Mouse (Mus musculus): Measurements from ENCODE around the gene Amelx. TPM values are rescaled to one million over a fixed set of nuclear protein-coding genes. Genes with fewer than 3 reads are reported as not detected.

The Amelx gene
- total RNA-seq (2014; rRNA removed): not detected in 2 replicates
- not detected in 2 replicates for polyA plus RNA-seq (2015; fragmentation: Nextera tagmentation; extraction: Ambion mirVana)

GRCm38 (mm10) chrX:169187100-169187499, at the start of gene Amelx:
Gene Amelx (minus strand): TSS chrX:169187200.
- WGBS: 83% methylated on average over 5 of the region's 5 CpGs
- no peak for TF ChIP-seq CTCF (IDR thresholded peaks at IDR 0.05)
- Histone ChIP-seq H3K4me2 (ENCODE audit: low read depth, low read length, poor library complexity, severe bottlenecking) (no peak within 1 kb of the TSS), H3K9me3 (ENCODE audit: low read length) (no peaks in the 10 kb centered on the region), H3K27ac (ENCODE audit: low read depth, low read length) (no peak within 1 kb of the TSS), H3K36me3 (ENCODE audit: insufficient read depth, low read length) (no peaks in the 10 kb centered on the region), H3K4me3 (ENCODE audit: low read depth, low read length) (no peak within 1 kb of the TSS), H3K9ac (replicated peaks; ENCODE audit: low read length, poor library complexity, severe bottlenecking) (no peak within 1 kb of the TSS), H3K4me1 (ENCODE audit: insufficient read depth, low read length) (no peaks in the 10 kb centered on the region), H3K27me3 (ENCODE audit: insufficient read depth, low read length) (no peaks in the 10 kb centered on the region)
- ATAC-seq (ENCODE audit: low FRiP score) (no peak), DNase-seq (ENCODE audit: low spot score) (no peak)

- DNase-seq (ENCODE audit: low spot score) (no peak), ATAC-seq (ENCODE audit: low FRiP score) (no peak)
- Histone ChIP-seq H3K4me3 (ENCODE audit: low read depth, low read length) (no peak overlapping the region), H3K36me3 (ENCODE audit: insufficient read depth, low read length) (no peaks in the 10 kb centered on the region), H3K4me1 (ENCODE audit: insufficient read depth, low read length) (no peaks in the 10 kb centered on the region), H3K27me3 (ENCODE audit: insufficient read depth, low read length) (no peaks in the 10 kb centered on the region), H3K4me2 (ENCODE audit: low read depth, low read length, poor library complexity, severe bottlenecking) (no peak overlapping the region), H3K9me3 (ENCODE audit: low read length) (no peaks in the 10 kb centered on the region), H3K27ac (ENCODE audit: low read depth, low read length) (no peak overlapping the region), H3K9ac (replicated peaks; ENCODE audit: low read length, poor library complexity, severe bottlenecking) (no peak overlapping the region)
- WGBS: 83% methylated on average over 3 of the region's 3 CpGs
- TF ChIP-seq CTCF (IDR thresholded peaks at IDR 0.05): no peak
Observed at GRCm38 (mm10) chrX:169222357-169223062, 35.5 kb upstream of the Amelx start.

GRCm38 (mm10) chrX:169220064-169220463, 33.1 kb upstream of the Amelx start:
- ATAC-seq (ENCODE audit: low FRiP score) (no peak), DNase-seq (ENCODE audit: low spot score) (no peak)
- no peak for TF ChIP-seq CTCF (IDR thresholded peaks at IDR 0.05)
- Histone ChIP-seq H3K4me3 (ENCODE audit: low read depth, low read length) (no peak overlapping the region), H3K27ac (ENCODE audit: low read depth, low read length) (no peak overlapping the region), H3K27me3 (ENCODE audit: insufficient read depth, low read length) (no peaks in the 10 kb centered on the region), H3K9me3 (ENCODE audit: low read length) (no peaks in the 10 kb centered on the region), H3K9ac (replicated peaks; ENCODE audit: low read length, poor library complexity, severe bottlenecking) (no peak overlapping the region), H3K4me2 (ENCODE audit: low read depth, low read length, poor library complexity, severe bottlenecking) (no peak overlapping the region), H3K4me1 (ENCODE audit: insufficient read depth, low read length) (no peaks in the 10 kb centered on the region), H3K36me3 (ENCODE audit: insufficient read depth, low read length) (no peaks in the 10 kb centered on the region)
- 74% methylated on average over 8 of the region's 8 CpGs for WGBS

- no peak for TF ChIP-seq CTCF (IDR thresholded peaks at IDR 0.05)
Observed at GRCm38 (mm10) chrX:169210019-169210418, 23.0 kb upstream of the Amelx start.

GRCm38 (mm10) chrX:169178634-169179033, 8.4 kb downstream of the Amelx start:
- 51% methylated on average over 2 of the region's 2 CpGs for WGBS
- H3K9me3 ChIP-seq (ENCODE audit: low read length): no peaks in the 10 kb centered on the region
- ATAC-seq (ENCODE audit: low FRiP score) (no peak), DNase-seq (ENCODE audit: low spot score) (no peak)
- H3K36me3 ChIP-seq (ENCODE audit: insufficient read depth, low read length): no peaks in the 10 kb centered on the region
- no peaks in the 10 kb centered on the region for H3K4me1 ChIP-seq (ENCODE audit: insufficient read depth, low read length)
- TF ChIP-seq CTCF (IDR thresholded peaks at IDR 0.05): no peak
- H3K27me3 ChIP-seq (ENCODE audit: insufficient read depth, low read length): no peaks in the 10 kb centered on the region
- H3K27ac ChIP-seq (ENCODE audit: low read depth, low read length): no peak overlapping the region
- no peak overlapping the region for H3K9ac ChIP-seq (replicated peaks; ENCODE audit: low read length, poor library complexity, severe bottlenecking)
- no peak overlapping the region for H3K4me3 ChIP-seq (ENCODE audit: low read depth, low read length)
- H3K4me2 ChIP-seq (ENCODE audit: low read depth, low read length, poor library complexity, severe bottlenecking): no peak overlapping the region

More at GRCm38 (mm10) chrX:169210019-169210418, 23.0 kb upstream of the Amelx start:
- Histone ChIP-seq H3K27ac (ENCODE audit: low read depth, low read length) (no peak overlapping the region), H3K4me2 (ENCODE audit: low read depth, low read length, poor library complexity, severe bottlenecking) (no peak overlapping the region), H3K4me3 (ENCODE audit: low read depth, low read length) (no peak overlapping the region), H3K4me1 (ENCODE audit: insufficient read depth, low read length) (no peaks in the 10 kb centered on the region), H3K9ac (replicated peaks; ENCODE audit: low read length, poor library complexity, severe bottlenecking) (no peak overlapping the region), H3K36me3 (ENCODE audit: insufficient read depth, low read length) (no peaks in the 10 kb centered on the region), H3K27me3 (ENCODE audit: insufficient read depth, low read length) (peaks cover 6% of the 10 kb centered on the region; the same call in 1 of the 2 replicates), H3K9me3 (ENCODE audit: low read length) (no peaks in the 10 kb centered on the region)
- 72% methylated on average over 3 of the region's 3 CpGs for WGBS
- ATAC-seq (ENCODE audit: low FRiP score) (no peak), DNase-seq (ENCODE audit: low spot score) (no peak)

GRCm38 (mm10) chrX:169173796-169174195, 13.2 kb downstream of the Amelx start:
- Histone ChIP-seq H3K9ac (replicated peaks; ENCODE audit: low read length, poor library complexity, severe bottlenecking) (no peak overlapping the region), H3K9me3 (ENCODE audit: low read length) (no peaks in the 10 kb centered on the region), H3K4me1 (ENCODE audit: insufficient read depth, low read length) (no peaks in the 10 kb centered on the region), H3K4me2 (ENCODE audit: low read depth, low read length, poor library complexity, severe bottlenecking) (no peak overlapping the region), H3K27me3 (ENCODE audit: insufficient read depth, low read length) (no peaks in the 10 kb centered on the region), H3K27ac (ENCODE audit: low read depth, low read length) (no peak overlapping the region), H3K36me3 (ENCODE audit: insufficient read depth, low read length) (no peaks in the 10 kb centered on the region), H3K4me3 (ENCODE audit: low read depth, low read length) (no peak overlapping the region)
- TF ChIP-seq CTCF (IDR thresholded peaks at IDR 0.05): no peak
- WGBS: 67% methylated on average over 1 of the region's 1 CpGs
- ATAC-seq (ENCODE audit: low FRiP score): no peak
- no peak for DNase-seq (ENCODE audit: low spot score)

Data from midbrain, postnatal 0 days (tissue).